Mouse (Mus musculus) heart, embryonic 11.5 days (tissue): ENCODE measurements around the gene Mical3. TPM values are rescaled to one million over a fixed set of nuclear protein-coding genes. Genes with fewer than 3 reads are reported as not detected.

ENCODE experiments used
- ATAC-seq: fragments of 200-750 bp; cut with Nextera tagmentation; replicated peaks from 2 replicates; pipeline ENCODE4 v1.8.0; 2017; ENCODE audit warnings: moderate library complexity; ENCODE audit not compliant: insufficient number of reproducible peaks, low FRiP score, low TSS enrichment
- H3K27ac ChIP-seq: fragments of 300-500 bp; sonication (generic); 2 replicates; pipeline ENCODE4 v1.5.1; 2014; ENCODE audit warnings: mild to moderate bottlenecking, low read depth, low read length
- H3K27me3 ChIP-seq: fragments of 300-500 bp; sonication (generic); 2 replicates; pipeline ENCODE4 v1.6.1; 2014; ENCODE audit warnings: mild to moderate bottlenecking, low read length, mixed read lengths; ENCODE audit not compliant: control insufficient read depth, insufficient read depth
- H3K36me3 ChIP-seq: fragments of 300-500 bp; sonication (generic); 2 replicates; pipeline ENCODE4 v1.6.1; 2014; ENCODE audit warnings: mild to moderate bottlenecking, low read length, moderate library complexity, mixed read lengths; ENCODE audit not compliant: control insufficient read depth, insufficient read depth
- H3K4me1 ChIP-seq: fragments of 300-500 bp; sonication (generic); 2 replicates; pipeline ENCODE4 v1.6.1; 2014; ENCODE audit warnings: low read length; ENCODE audit not compliant: control insufficient read depth, insufficient read depth
- H3K4me2 ChIP-seq: fragments of 300-500 bp; sonication (generic); 2 replicates; pipeline ENCODE4 v1.6.1; 2014; ENCODE audit warnings: mild to moderate bottlenecking, moderate library complexity
- H3K4me3 ChIP-seq: fragments of 300-500 bp; sonication (generic); 2 replicates; pipeline ENCODE4 v1.5.1; 2014; ENCODE audit warnings: low read depth, low read length
- H3K9ac ChIP-seq: fragments of 300-500 bp; sonication (generic); 2 replicates; pipeline ENCODE4 v1.6.1; 2014; ENCODE audit warnings: mild to moderate bottlenecking, low read depth, low read length, moderate library complexity
- H3K9me3 ChIP-seq: fragments of 300-500 bp; sonication (generic); replicated peaks from 2 replicates; pipeline ENCODE4 v1.6.1; 2016; ENCODE audit warnings: low read length; ENCODE audit not compliant: control insufficient read depth
- WGBS: fragments of 180-500 bp; shearing (Covaris S2); extraction: QIAGEN DNeasy Blood & Tissue Kit; methylation state at CpG from one replicate; pipeline ENCODE4 v1.1.7; 2014; ENCODE audit not compliant: insufficient replicate concordance; 5-methylcytosine and 5-hydroxymethylcytosine counted together
- polyA plus RNA-seq: library from polyadenylated mRNA; unstranded; fragments of >200 nt; fragmentation: Nextera tagmentation; extraction: Ambion mirVana; gene quantifications from 2 replicates; pipeline ENCODE4 v1.2.1, GENCODE M21; 2014

Gene Mical3
- polyA plus RNA-seq, 1 experiment from 2014 or later, result 53.2 TPM

GRCm38 (mm10) chr6:121045345-121046080 is 85.3 kb downstream of the Mical3 start:
- Histone ChIP-seq H3K9me3 (no peaks in the 10 kb centered on the region), H3K27ac (no peak overlapping the region), H3K9ac (no peak overlapping the region), H3K4me2 (no peak overlapping the region), H3K4me1 (peaks cover 43% of the 10 kb centered on the region), H3K4me3 (no peak overlapping the region), H3K27me3 (no peaks in the 10 kb centered on the region), H3K36me3 (peaks cover 2% of the 10 kb centered on the region; the same call in 1 of the 2 replicates)
- ATAC-seq, result no peak
- 69% methylated on average over 20 of the region's 20 CpGs for WGBS

DNA sequence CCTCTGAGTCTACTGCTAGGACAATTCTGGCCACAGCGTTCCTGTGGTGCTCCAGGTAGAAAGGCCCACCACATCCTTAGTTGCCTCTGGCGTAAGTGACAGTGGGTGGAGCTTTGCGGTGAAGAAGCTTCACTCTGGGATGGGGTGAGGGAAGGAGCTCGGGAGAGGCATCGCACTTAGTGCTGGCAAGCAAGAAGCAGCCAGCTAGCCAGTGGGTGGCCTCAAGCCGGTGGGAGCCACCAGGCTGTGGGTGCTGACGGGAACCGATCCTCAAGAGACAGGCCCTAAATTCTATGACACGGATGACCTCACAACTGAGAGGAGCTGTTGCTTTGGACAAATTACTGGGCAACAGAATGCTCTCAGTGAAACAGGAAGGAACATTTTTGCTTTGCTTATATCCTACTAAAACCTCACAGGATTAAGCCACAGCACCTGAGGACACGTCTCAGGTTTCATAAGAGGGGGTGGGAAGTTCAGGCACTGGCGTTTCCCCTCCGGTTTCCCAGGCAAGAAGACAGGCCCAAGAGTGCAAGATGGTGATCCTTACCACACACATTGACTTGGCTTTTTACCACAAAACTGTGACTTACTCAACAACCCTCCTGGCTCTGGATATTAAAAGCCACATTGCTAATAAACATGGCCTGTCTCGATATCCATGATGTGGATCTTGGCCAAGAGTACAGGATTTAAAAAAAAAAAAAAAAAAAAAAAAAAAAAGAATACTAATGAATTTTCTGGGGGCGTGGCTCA is 87.2 kb downstream of the Mical3 start:
- no peak overlapping the region for H3K9ac ChIP-seq
- no peak overlapping the region for H3K4me2 ChIP-seq
- H3K4me1 ChIP-seq, result peaks cover 32% of the 10 kb centered on the region
- no peaks in the 10 kb centered on the region for H3K9me3 ChIP-seq
- no peaks in the 10 kb centered on the region for H3K27me3 ChIP-seq
- WGBS, result 60% methylated on average over 14 of the region's 14 CpGs
- H3K4me3 ChIP-seq, result no peak overlapping the region
- H3K36me3 ChIP-seq, result peaks cover 9% of the 10 kb centered on the region; the same call in 1 of the 2 replicates
- H3K27ac ChIP-seq, result no peak overlapping the region
- ATAC-seq, result no peak

DNA sequence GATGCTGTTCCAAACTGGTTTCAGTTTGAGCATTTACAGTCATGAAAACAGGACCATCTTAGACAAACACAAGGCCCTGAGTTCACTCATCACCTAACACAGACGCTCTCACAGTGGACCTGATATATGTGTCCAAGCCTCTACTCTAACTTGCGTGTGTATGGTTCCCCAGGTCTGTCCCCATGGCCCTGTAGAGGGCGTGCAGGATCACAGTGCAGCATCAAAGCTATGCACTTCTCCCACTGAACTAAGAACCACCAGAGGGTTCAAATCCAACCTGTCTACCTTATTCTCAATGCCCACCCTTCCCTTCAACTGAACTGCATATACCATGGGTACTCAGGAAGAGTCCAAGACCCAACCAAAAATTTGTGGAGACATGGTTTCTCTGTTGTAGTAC is 91.1 kb downstream of the Mical3 start:
- H3K27me3 ChIP-seq, result no peaks in the 10 kb centered on the region
- H3K27ac ChIP-seq, result no peak overlapping the region
- H3K4me2 ChIP-seq, result no peak overlapping the region
- no peak overlapping the region for H3K9ac ChIP-seq
- peaks cover 9% of the 10 kb centered on the region; the same call in 1 of the 2 replicates for H3K4me1 ChIP-seq
- no peak for ATAC-seq
- H3K4me3 ChIP-seq, result no peak overlapping the region
- WGBS, result 79% methylated on average over 3 of the region's 3 CpGs
- peaks cover 12% of the 10 kb centered on the region; the same call in 1 of the 2 replicates for H3K36me3 ChIP-seq
- H3K9me3 ChIP-seq, result no peaks in the 10 kb centered on the region

GRCm38 (mm10) chr6:121039286-121039685 is 91.5 kb downstream of the Mical3 start:
- Histone ChIP-seq H3K9ac (no peak overlapping the region), H3K27me3 (no peaks in the 10 kb centered on the region), H3K36me3 (peaks cover 12% of the 10 kb centered on the region; the same call in 1 of the 2 replicates), H3K9me3 (no peaks in the 10 kb centered on the region), H3K4me3 (no peak overlapping the region), H3K4me2 (no peak overlapping the region), H3K4me1 (peaks cover 9% of the 10 kb centered on the region; the same call in 1 of the 2 replicates), H3K27ac (no peak overlapping the region)
- no peak for ATAC-seq
- WGBS, result 75% methylated on average over 9 of the region's 9 CpGs

DNA sequence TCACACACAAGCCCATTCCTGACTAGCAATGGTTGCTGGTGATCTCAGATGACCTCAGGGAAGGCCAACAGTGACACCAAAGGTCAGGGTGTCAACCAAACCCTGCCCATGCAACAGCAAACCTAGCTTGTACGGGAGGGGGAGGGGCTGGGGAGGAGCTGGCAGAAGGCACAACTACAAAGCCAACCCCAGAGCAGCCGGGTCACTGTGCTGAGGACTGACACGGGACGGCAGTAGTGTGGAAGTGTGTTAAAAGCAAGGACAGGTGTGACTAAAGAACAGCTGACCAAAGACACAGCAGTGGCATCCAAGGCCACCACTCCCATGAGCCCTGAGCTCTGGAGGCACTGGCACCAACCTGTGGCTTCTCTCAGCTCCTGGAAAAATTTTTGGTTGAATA is 93.7 kb downstream of the Mical3 start:
- Histone ChIP-seq H3K4me1 (peaks cover 9% of the 10 kb centered on the region; the same call in 1 of the 2 replicates), H3K27me3 (no peaks in the 10 kb centered on the region), H3K4me3 (no peak overlapping the region), H3K9ac (no peak overlapping the region), H3K9me3 (no peaks in the 10 kb centered on the region), H3K4me2 (no peak overlapping the region), H3K27ac (no peak overlapping the region), H3K36me3 (peaks cover 30% of the 10 kb centered on the region)
- ATAC-seq, result no peak
- WGBS, result 60% methylated on average over 4 of the region's 4 CpGs

GRCm38 (mm10) chr6:121035929-121036328 is 94.9 kb downstream of the Mical3 start:
- peak overlapping the region; percentile 10; the same call in 1 of the 2 replicates for H3K27ac ChIP-seq
- WGBS, result 79% methylated on average over 3 of the region's 3 CpGs
- H3K36me3 ChIP-seq, result peaks cover 28% of the 10 kb centered on the region
- H3K9me3 ChIP-seq, result no peaks in the 10 kb centered on the region
- no peaks in the 10 kb centered on the region for H3K27me3 ChIP-seq
- H3K9ac ChIP-seq, result no peak overlapping the region
- ATAC-seq, result no peak
- no peak overlapping the region for H3K4me3 ChIP-seq
- H3K4me2 ChIP-seq, result no peak overlapping the region
- peaks cover 9% of the 10 kb centered on the region; the same call in 1 of the 2 replicates for H3K4me1 ChIP-seq

GRCm38 (mm10) chr6:121035268-121035667 is 95.5 kb downstream of the Mical3 start:
- Histone ChIP-seq H3K27ac (peak overlapping the region; percentile 10; the same call in 1 of the 2 replicates), H3K4me2 (no peak overlapping the region), H3K9ac (no peak overlapping the region), H3K36me3 (peaks cover 26% of the 10 kb centered on the region), H3K27me3 (no peaks in the 10 kb centered on the region), H3K4me3 (no peak overlapping the region), H3K9me3 (no peaks in the 10 kb centered on the region), H3K4me1 (peaks cover 9% of the 10 kb centered on the region; the same call in 1 of the 2 replicates)
- 0 out of 2 replicates have a peak, but pooled peaks have one; percentile 31 for ATAC-seq
- 63% methylated on average over 12 of the region's 12 CpGs for WGBS

DNA sequence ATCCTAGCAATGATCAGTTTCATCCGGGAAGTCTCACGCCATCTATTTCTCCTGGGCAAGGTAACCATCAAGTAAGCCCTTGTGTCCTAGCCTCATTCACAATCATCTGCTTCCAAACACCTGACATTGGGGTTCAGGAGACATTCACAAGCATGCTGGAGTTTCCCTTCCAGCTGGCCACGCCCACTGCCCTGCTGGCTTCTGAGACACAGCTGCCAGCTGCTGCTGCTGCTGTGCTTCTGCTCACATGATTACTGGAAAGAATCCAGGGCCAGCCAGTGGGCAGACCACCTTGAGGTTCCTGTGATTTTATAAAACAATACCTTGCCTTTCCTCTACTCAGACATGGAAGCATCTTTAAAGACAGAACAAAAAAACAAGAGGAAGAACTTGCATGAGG is 97.5 kb downstream of the Mical3 start:
- H3K4me1 ChIP-seq, result peaks cover 5% of the 10 kb centered on the region; the same call in 1 of the 2 replicates
- H3K4me2 ChIP-seq, result no peak overlapping the region
- no peak for ATAC-seq
- no peaks in the 10 kb centered on the region for H3K27me3 ChIP-seq
- WGBS, result 95% methylated on average over 3 of the region's 3 CpGs
- H3K9ac ChIP-seq, result no peak overlapping the region
- no peak overlapping the region for H3K27ac ChIP-seq
- no peaks in the 10 kb centered on the region for H3K9me3 ChIP-seq
- H3K4me3 ChIP-seq, result no peak overlapping the region
- peaks cover 20% of the 10 kb centered on the region for H3K36me3 ChIP-seq
